Mouse (Mus musculus) central nervous system, embryonic 14 days (tissue): Measurements from ENCODE around the gene Pde4c. TPM values are rescaled to one million over a fixed set of nuclear protein-coding genes. Genes with fewer than 3 reads are reported as not detected.

Experiments used
- polyA plus RNA-seq: library from polyadenylated mRNA; depleted of rRNA; stranded (reverse); fragments of >200 nt; gene quantifications from 2 replicates; pipeline ENCODE4 v1.2.3, GENCODE M21; 2012; rRNA removed

Gene Pde4c
- 0.53 and 0.63 TPM in 2 replicates for polyA plus RNA-seq

GRCm38 (mm10) chr8:70723486-70724210, at the start of gene Pde4c:
Gene Pde4c, plus strand, starts transcription at chr8:70723720.

GRCm38 (mm10) chr8:70698310-70699109, 25.0 kb upstream of the Pde4c start, which contains the start of gene Jund:
Gene Jund, plus strand, starts transcription at chr8:70698949.

GRCm38 (mm10) chr8:70703287-70703686, 20.2 kb upstream of the Pde4c start, which contains the start of gene Iqcn:
Gene Iqcn, plus strand, starts transcription at chr8:70703457.

GRCm38 (mm10) chr8:70718297-70718696, 5.2 kb upstream of the Pde4c start, which contains the start of gene Gm3336:
Gene Gm3336, plus strand, starts transcription at chr8:70718543.

GRCm38 (mm10) chr8:70754043-70754870, 30.7 kb downstream of the Pde4c start, which contains the start of gene Rab3a:
Gene Rab3a, plus strand, starts transcription at chr8:70754679.

GRCm38 (mm10) chr8:70760775-70761406, 37.4 kb downstream of the Pde4c start, which contains the start of gene Mpv17l2:
Gene Mpv17l2, minus strand, starts transcription at chr8:70760946.

GRCm38 (mm10) chr8:70776496-70777444, 53.2 kb downstream of the Pde4c start, which contains the start of gene Pik3r2:
Gene Pik3r2, minus strand, starts transcription at chr8:70776713.

Other genes starting within 250 kb of the Pde4c start
- 37.6 and 39.6 TPM in 2 replicates for gene Klhl26, start 246.8 kb upstream of the Pde4c start, polyA plus RNA-seq
- 47.6 and 47.7 TPM in 2 replicates for gene Tmem59l, start 236.4 kb upstream of the Pde4c start, polyA plus RNA-seq
- gene Crlf1, start 230.6 kb upstream of the Pde4c start, polyA plus RNA-seq = 1.8 and 6.7 TPM in 2 replicates
- 177 and 179 TPM in 2 replicates for gene Rex1bd, start 217.0 kb upstream of the Pde4c start, polyA plus RNA-seq
- gene Uba52, start 212.9 kb upstream of the Pde4c start, polyA plus RNA-seq = 1,708 and 2,002 TPM in 2 replicates
- gene Fkbp8, start 196.0 kb upstream of the Pde4c start, polyA plus RNA-seq = 446 and 466 TPM in 2 replicates
- gene Kxd1, start 195.8 kb upstream of the Pde4c start, polyA plus RNA-seq = 42.2 and 43.7 TPM in 2 replicates
- gene Ell, start 184.3 kb upstream of the Pde4c start, polyA plus RNA-seq = 29.2 and 29.7 TPM in 2 replicates
- gene Isyna1, start 129.3 kb upstream of the Pde4c start, polyA plus RNA-seq = 143 and 177 TPM in 2 replicates
- gene Ssbp4, start 114.8 kb upstream of the Pde4c start, polyA plus RNA-seq = 183 and 213 TPM in 2 replicates
- gene Lrrc25, start 107.6 kb upstream of the Pde4c start, polyA plus RNA-seq = 1.6 TPM in 2 replicates
- gene Gdf15, start 91.3 kb upstream of the Pde4c start, polyA plus RNA-seq = 0.19 and 0.29 TPM in 2 replicates
- 59.2 and 61.0 TPM in 2 replicates for gene Pgpep1, start 63.3 kb upstream of the Pde4c start, polyA plus RNA-seq
- gene Lsm4, start 50.5 kb upstream of the Pde4c start, polyA plus RNA-seq = 183 and 207 TPM in 2 replicates
- 210 and 211 TPM in 2 replicates for gene Jund, start 24.8 kb upstream of the Pde4c start, polyA plus RNA-seq
- 0.08 and 0.10 TPM in 2 replicates for gene Iqcn, start 20.3 kb upstream of the Pde4c start, polyA plus RNA-seq
- not detected in 2 replicates for gene Gm3336, start 5.2 kb upstream of the Pde4c start, polyA plus RNA-seq
- 325 and 328 TPM in 2 replicates for gene Rab3a, start 31.0 kb downstream of the Pde4c start, polyA plus RNA-seq
- 29.6 and 30.7 TPM in 2 replicates for gene Mpv17l2, start 37.2 kb downstream of the Pde4c start, polyA plus RNA-seq
- gene Pik3r2, start 53.0 kb downstream of the Pde4c start, polyA plus RNA-seq = 130 and 142 TPM in 2 replicates
- 34.8 and 40.4 TPM in 2 replicates for gene Mast3, start 81.3 kb downstream of the Pde4c start, polyA plus RNA-seq
- 0.09 and 0.25 TPM in 2 replicates for gene Il12rb1, start 84.7 kb downstream of the Pde4c start, polyA plus RNA-seq
- 25.9 and 29.4 TPM in 2 replicates for gene Arrdc2, start 116.0 kb downstream of the Pde4c start, polyA plus RNA-seq
- 27.1 and 32.0 TPM in 2 replicates for gene Kcnn1, start 139.5 kb downstream of the Pde4c start, polyA plus RNA-seq
- 99.2 and 103 TPM in 2 replicates for gene Ccdc124, start 150.2 kb downstream of the Pde4c start, polyA plus RNA-seq
- 1.3 and 1.4 TPM in 2 replicates for gene Slc5a5, start 169.0 kb downstream of the Pde4c start, polyA plus RNA-seq
- 3,162 and 3,295 TPM in 2 replicates for gene Rpl18a, start 173.7 kb downstream of the Pde4c start, polyA plus RNA-seq
- 64.2 and 71.1 TPM in 2 replicates for gene Map1s, start 182.2 kb downstream of the Pde4c start, polyA plus RNA-seq